Mouse (Mus musculus): Measurements from ENCODE around the gene Mecom.

- TF ChIP-seq CTCF (IDR thresholded peaks at IDR 0.05; ENCODE audit: extremely low read depth, insufficient read depth, low read length) (no peak), POLR2A (IDR thresholded peaks at IDR 0.05; ENCODE audit: extremely low read depth, insufficient read depth, low read length) (no peak)
Measured at GRCm38 (mm10) chr3:30371472-30371871, 176.3 kb downstream of the Mecom start.

All from cortical plate, adult 2 months (tissue).